16 mouse cellular contexts compared by ENCODE assay signal in the genomic region with DNA sequence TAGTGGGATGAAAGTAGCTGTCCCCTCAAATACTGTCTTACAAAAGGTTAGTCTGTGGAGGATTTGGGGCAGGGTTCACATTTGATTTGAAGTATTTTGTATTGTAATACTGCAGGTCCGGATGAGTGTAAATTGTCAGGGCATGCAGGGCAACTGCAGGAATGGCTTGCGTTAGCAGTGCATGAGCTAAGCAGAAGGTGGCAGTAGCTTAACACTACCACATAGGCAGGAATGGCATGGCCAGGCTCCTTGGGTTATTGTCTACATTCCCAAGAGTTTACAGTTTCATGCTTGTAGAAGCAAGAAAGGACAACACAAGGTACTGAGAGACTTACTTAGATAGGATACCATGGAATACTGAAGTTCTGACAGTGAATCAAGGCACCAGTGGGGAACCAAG.
DNase-seq lines count a peak whose midpoint lies in the region; ATAC-seq and TF ChIP-seq lines count a peak whose summit lies in the region.
"Had no signal": no experiment of that assay in that cellular context is flagged by ENCODE, and none has a peak within 500 bp of the region (broad histone marks: within the 10 kb centered on the region; RNA-seq: fewer than 3 reads in every experiment).

No protein-coding gene starts in this region.

- no peaks in the 10 kb centered on the region for H3K9me3 ChIP-seq in hindbrain, postnatal 0 days (ENCODE audit: low read length)
- H3K9me3 ChIP-seq in hindbrain, embryonic 10.5 days, result peaks cover 3% of the 10 kb centered on the region; the same call in 1 of the 2 replicates
- H3K9me3 ChIP-seq in midbrain, embryonic 14.5 days (ENCODE audit: control insufficient read depth, low read length), result no peaks in the 10 kb centered on the region
- H3K9me3 ChIP-seq in midbrain, embryonic 13.5 days, result 0 out of 2 replicates have a peak, but pooled peaks cover 3% of the 10 kb centered on the region
- no peaks in the 10 kb centered on the region for H3K9me3 ChIP-seq in limb, embryonic 10.5 days (replicated peaks)
- H3K9me3 ChIP-seq: heart, embryonic 15.5 days; stomach, embryonic 15.5 days had no signal

- H3K36me3 ChIP-seq in hindbrain, postnatal 0 days (ENCODE audit: insufficient read depth, low read length), result no peaks in the 10 kb centered on the region
- no peaks in the 10 kb centered on the region for H3K36me3 ChIP-seq in hindbrain, embryonic 10.5 days
- no peaks in the 10 kb centered on the region for H3K36me3 ChIP-seq in midbrain, embryonic 14.5 days (ENCODE audit: control insufficient read depth, insufficient read depth, low read length)
- no peaks in the 10 kb centered on the region for H3K36me3 ChIP-seq in midbrain, embryonic 13.5 days
- no peaks in the 10 kb centered on the region for H3K36me3 ChIP-seq in limb, embryonic 10.5 days
- H3K36me3 ChIP-seq: heart, embryonic 15.5 days; stomach, embryonic 15.5 days had no signal

- no peak for ATAC-seq in hindbrain, postnatal 0 days
- no peak for ATAC-seq in midbrain, embryonic 14.5 days (ENCODE audit: low FRiP score, low TSS enrichment)
- no peak for ATAC-seq in midbrain, embryonic 13.5 days
- ATAC-seq in monocyte, adult 5-6 weeks (replicated peaks; ENCODE audit: insufficient number of reproducible peaks, low FRiP score, low TSS enrichment, poor library complexity, severe bottlenecking), result no peak
- ATAC-seq: forebrain, embryonic 16.5 days had no signal

- no peaks in the 10 kb centered on the region for H3K27me3 ChIP-seq in hindbrain, postnatal 0 days (ENCODE audit: insufficient read depth, low read length)
- peaks cover 8% of the 10 kb centered on the region; the same call in 1 of the 2 replicates for H3K27me3 ChIP-seq in hindbrain, embryonic 10.5 days (ENCODE audit: insufficient read depth, poor library complexity, severe bottlenecking)
- H3K27me3 ChIP-seq in midbrain, embryonic 14.5 days (ENCODE audit: control insufficient read depth, insufficient read depth, low read length), result no peaks in the 10 kb centered on the region
- no peaks in the 10 kb centered on the region for H3K27me3 ChIP-seq in midbrain, embryonic 13.5 days
- no peaks in the 10 kb centered on the region for H3K27me3 ChIP-seq in limb, embryonic 10.5 days (ENCODE audit: low read depth, poor library complexity, severe bottlenecking)
- H3K27me3 ChIP-seq: heart, embryonic 15.5 days; stomach, embryonic 15.5 days had no signal

- 72% methylated on average over 2 of the region's 2 CpGs for WGBS in hindbrain, postnatal 0 days
- WGBS in hindbrain, embryonic 10.5 days, result 80% methylated on average over 2 of the region's 2 CpGs
- WGBS in midbrain, embryonic 14.5 days, result 71% methylated on average over 2 of the region's 2 CpGs
- 66% methylated on average over 2 of the region's 2 CpGs for WGBS in midbrain, embryonic 13.5 days
- 77% methylated on average over 2 of the region's 2 CpGs for WGBS in limb, embryonic 10.5 days

- H3K27ac ChIP-seq in hindbrain, postnatal 0 days, result no peak overlapping the region
- no peak overlapping the region; the same call in 1 of the 2 replicates for H3K27ac ChIP-seq in hindbrain, embryonic 10.5 days
- no peak overlapping the region for H3K27ac ChIP-seq in midbrain, embryonic 14.5 days (replicated peaks; ENCODE audit: low read depth, low read length)
- no peak overlapping the region for H3K27ac ChIP-seq in midbrain, embryonic 13.5 days
- peak overlapping the region; percentile 14; the same call in 1 of the 2 replicates for H3K27ac ChIP-seq in limb, embryonic 10.5 days
- H3K27ac ChIP-seq: heart, embryonic 15.5 days; stomach, embryonic 15.5 days had no signal

- TF ChIP-seq CTCF in hindbrain, postnatal 0 days (IDR thresholded peaks at IDR 0.05; ENCODE audit: low read depth), result peak; percentile 67
- peak; percentile 49; the same call in 1 of the 2 replicates for TF ChIP-seq CTCF in brain, embryonic 14.5 days (IDR thresholded peaks at IDR 0.05; ENCODE audit: borderline replicate concordance, extremely low read depth, insufficient read depth, insufficient read length)

- no peak for TF ChIP-seq POLR2A in brain, embryonic 14.5 days (IDR thresholded peaks at IDR 0.05; ENCODE audit: borderline replicate concordance, extremely low read depth, insufficient read depth, insufficient read length, poor library complexity, severe bottlenecking)

- no peak overlapping the region for H3K4me3 ChIP-seq in hindbrain, postnatal 0 days (ENCODE audit: low read length)
- no peak overlapping the region for H3K4me3 ChIP-seq in hindbrain, embryonic 10.5 days
- H3K4me3 ChIP-seq in midbrain, embryonic 14.5 days (replicated peaks; ENCODE audit: low read depth, low read length), result no peak overlapping the region
- no peak overlapping the region for H3K4me3 ChIP-seq in midbrain, embryonic 13.5 days (replicated peaks)
- H3K4me3 ChIP-seq in limb, embryonic 10.5 days, result no peak overlapping the region
- H3K4me3 ChIP-seq: heart, embryonic 15.5 days; myocyte; stomach, embryonic 15.5 days had no signal

- H3K4me1 ChIP-seq in hindbrain, postnatal 0 days (ENCODE audit: insufficient read depth, low read length), result peaks cover 3% of the 10 kb centered on the region; the same call in 1 of the 2 replicates
- peaks cover 42% of the 10 kb centered on the region for H3K4me1 ChIP-seq in hindbrain, embryonic 10.5 days (replicated peaks)
- H3K4me1 ChIP-seq in midbrain, embryonic 14.5 days (ENCODE audit: control insufficient read depth, insufficient read depth, low read length), result peaks cover 8% of the 10 kb centered on the region; the same call in 1 of the 2 replicates
- H3K4me1 ChIP-seq in midbrain, embryonic 13.5 days (replicated peaks), result peaks cover 24% of the 10 kb centered on the region
- peaks cover 4% of the 10 kb centered on the region; the same call in 1 of the 2 replicates for H3K4me1 ChIP-seq in limb, embryonic 10.5 days
- H3K4me1 ChIP-seq: stomach, embryonic 15.5 days had no signal

- DNase-seq in hindbrain, postnatal 0 days (ENCODE audit: low spot score), result peak; percentile 41
- DNase-seq in hindbrain, embryonic 10.5 days (ENCODE audit: low spot score), result no peak
- DNase-seq in midbrain, embryonic 14.5 days, result peak; percentile 42
- peak; percentile 78 for DNase-seq in brain, embryonic 14.5 days (ENCODE audit: low read depth)
- DNase-seq in limb, embryonic 10.5 days (ENCODE audit: low spot score), result no peak
- no peak for DNase-seq in kidney, adult 11 months
- DNase-seq: adrenal gland, adult 8-10 months; kidney, postnatal 25 days; layer of hippocampus, postnatal 36 days; right cerebral cortex, postnatal 4 days had no signal

- H3K9ac ChIP-seq in hindbrain, postnatal 0 days (replicated peaks; ENCODE audit: low read length), result no peak overlapping the region
- no peak overlapping the region for H3K9ac ChIP-seq in midbrain, embryonic 14.5 days (replicated peaks; ENCODE audit: low read length)
- H3K9ac ChIP-seq in midbrain, embryonic 13.5 days (replicated peaks), result no peak overlapping the region
- H3K9ac ChIP-seq: heart, embryonic 15.5 days; stomach, embryonic 15.5 days had no signal

- H3K4me2 ChIP-seq in hindbrain, postnatal 0 days (ENCODE audit: low read depth, low read length), result no peak overlapping the region
- no peak overlapping the region for H3K4me2 ChIP-seq in midbrain, embryonic 14.5 days (ENCODE audit: low read length)
- no peak overlapping the region for H3K4me2 ChIP-seq in midbrain, embryonic 13.5 days (replicated peaks)
- H3K4me2 ChIP-seq: heart, embryonic 15.5 days; stomach, embryonic 15.5 days had no signal

Comparison
In these comparisons a context has a peak if more than half of its experiments do, and no peak if none do; other contexts are left out.
1. DNase-seq: peak in hindbrain, postnatal 0 days (single experiment), midbrain, embryonic 14.5 days (single experiment) and brain, embryonic 14.5 days (single experiment); none in hindbrain, embryonic 10.5 days (single experiment), limb, embryonic 10.5 days (single experiment) and kidney, adult 11 months (single experiment).